Mouse (Mus musculus): ENCODE data around the gene Ncbp1. TPM values are rescaled to one million over a fixed set of nuclear protein-coding genes. Genes with fewer than 3 reads are reported as not detected.
A peak's percentile ranks its signal among the peaks of the same experiment; 100 is the strongest.

The Ncbp1 gene
- polyA plus RNA-seq, 1 experiment from 2014 or later = 76.0 TPM

DNA sequence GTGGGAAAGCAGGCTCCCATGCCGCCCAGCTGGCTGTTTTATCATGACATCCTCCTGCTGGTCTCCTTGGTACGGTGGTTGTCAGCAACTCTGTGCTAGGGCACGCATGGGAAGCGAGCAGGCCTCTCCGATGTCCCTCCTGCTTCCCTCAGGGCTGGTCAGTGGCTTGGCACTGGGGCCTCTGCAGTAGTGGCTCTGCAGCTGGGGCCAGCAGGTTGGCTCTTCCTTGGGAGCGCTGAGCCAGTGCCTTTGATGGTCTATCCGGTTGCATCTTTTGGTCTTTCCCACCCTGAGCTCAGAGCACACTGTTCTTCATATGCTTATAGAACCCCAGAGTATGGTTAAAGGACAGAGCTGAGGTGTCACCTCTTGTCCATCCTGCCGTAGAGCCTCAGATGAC, 28.3 kb upstream of the Ncbp1 start:
- H3K9ac ChIP-seq = no peak overlapping the region
- ATAC-seq (replicated peaks) = no peak
- H3K27ac ChIP-seq = no peak overlapping the region
- H3K27me3 ChIP-seq (replicated peaks) = no peaks in the 10 kb centered on the region
- H3K9me3 ChIP-seq = no peaks in the 10 kb centered on the region
- 0 out of 2 replicates have a peak, but pooled peaks cover 5% of the 10 kb centered on the region for H3K36me3 ChIP-seq (replicated peaks)
- no peaks in the 10 kb centered on the region for H3K4me1 ChIP-seq
- 94% methylated on average over 8 of the region's 8 CpGs for WGBS
- H3K4me3 ChIP-seq = no peak overlapping the region
- H3K4me2 ChIP-seq = no peak overlapping the region

DNA sequence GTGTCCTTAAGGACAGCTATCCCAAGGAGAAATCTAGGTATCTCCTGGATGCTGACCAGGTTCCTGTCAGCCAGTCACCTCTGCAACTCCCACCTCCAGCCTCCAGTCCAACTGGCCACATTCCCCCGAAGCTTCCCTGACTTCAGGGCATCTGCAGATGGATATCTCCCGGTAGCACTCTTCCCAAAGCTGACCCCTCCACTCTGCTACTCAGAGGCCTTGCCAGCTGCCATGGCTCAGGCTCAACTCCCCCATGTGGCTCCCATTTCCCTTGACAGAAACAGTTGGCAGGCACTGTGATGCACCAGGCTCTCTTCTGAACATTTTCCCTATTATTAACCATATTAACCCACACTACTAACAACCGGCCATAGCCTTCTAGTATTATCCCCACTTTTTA, 27.1 kb upstream of the Ncbp1 start:
- H3K4me3 ChIP-seq = no peak overlapping the region
- 89% methylated on average over 3 of the region's 3 CpGs for WGBS
- H3K9me3 ChIP-seq = no peaks in the 10 kb centered on the region
- no peak for ATAC-seq (replicated peaks)
- no peaks in the 10 kb centered on the region for H3K4me1 ChIP-seq
- H3K27ac ChIP-seq = no peak overlapping the region
- peaks cover 14% of the 10 kb centered on the region for H3K36me3 ChIP-seq (replicated peaks)
- no peak overlapping the region for H3K9ac ChIP-seq
- H3K27me3 ChIP-seq (replicated peaks) = no peaks in the 10 kb centered on the region
- H3K4me2 ChIP-seq = no peak overlapping the region

DNA sequence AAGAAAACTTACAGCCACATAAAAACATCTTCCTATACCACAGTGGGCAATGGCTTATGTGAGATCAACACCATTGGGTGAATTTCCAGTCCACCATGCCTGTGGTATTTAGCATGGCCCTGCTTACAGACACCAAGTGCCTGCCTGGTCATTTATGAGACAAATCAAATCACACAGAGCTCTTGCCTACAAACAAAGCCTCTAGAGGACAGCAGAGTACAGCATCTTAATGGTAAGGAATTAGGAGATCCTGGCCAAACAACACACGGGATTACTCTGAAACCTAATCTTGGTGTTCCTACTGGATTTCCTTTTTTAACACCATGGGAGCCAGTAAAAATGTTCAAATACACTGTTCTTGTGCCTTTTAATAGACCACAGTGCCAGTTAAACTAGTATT, 23.1 kb upstream of the Ncbp1 start:
- H3K4me1 ChIP-seq = no peaks in the 10 kb centered on the region
- no peak for ATAC-seq (replicated peaks)
- H3K4me3 ChIP-seq = no peak overlapping the region
- no peaks in the 10 kb centered on the region for H3K27me3 ChIP-seq (replicated peaks)
- H3K9me3 ChIP-seq = no peaks in the 10 kb centered on the region
- no peak overlapping the region for H3K4me2 ChIP-seq
- WGBS = 75% methylated on average over 1 of the region's 1 CpGs
- H3K27ac ChIP-seq = no peak overlapping the region
- peaks cover 48% of the 10 kb centered on the region for H3K36me3 ChIP-seq (replicated peaks)
- no peak overlapping the region for H3K9ac ChIP-seq

DNA sequence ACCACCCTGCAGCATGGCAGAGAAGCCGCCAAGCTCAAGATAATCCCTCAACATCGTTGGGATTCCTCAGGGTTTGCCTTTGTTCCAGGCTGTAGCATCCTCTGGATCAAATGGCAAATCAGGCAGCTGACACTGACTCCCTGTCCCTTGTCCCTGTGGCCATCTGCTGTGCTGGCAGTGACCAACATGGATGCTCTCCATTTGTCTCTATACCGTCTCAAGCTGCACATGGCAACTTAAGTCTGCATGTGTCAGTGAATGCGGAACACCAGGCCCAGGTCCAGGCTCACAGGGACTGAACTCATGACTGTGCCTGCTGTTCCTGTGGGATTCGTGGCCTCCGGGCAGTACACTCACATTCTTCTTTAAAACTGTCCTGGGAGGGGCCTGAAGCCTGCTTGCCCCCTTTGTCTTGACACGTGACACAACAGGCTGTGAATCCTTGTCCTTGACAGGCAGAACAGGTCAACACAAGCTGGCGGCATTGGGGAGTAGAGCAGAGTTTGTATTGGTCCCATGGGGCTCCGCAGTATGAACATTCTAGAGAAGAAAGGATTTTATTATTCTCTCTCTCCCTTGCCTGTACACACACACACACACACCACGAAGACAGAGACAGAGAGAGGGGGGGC, 21.8 kb upstream of the Ncbp1 start:
- H3K9me3 ChIP-seq = no peaks in the 10 kb centered on the region
- no peak overlapping the region for H3K9ac ChIP-seq
- peaks cover 48% of the 10 kb centered on the region for H3K36me3 ChIP-seq (replicated peaks)
- no peak overlapping the region for H3K4me3 ChIP-seq
- H3K4me2 ChIP-seq = no peak overlapping the region
- no peaks in the 10 kb centered on the region for H3K27me3 ChIP-seq (replicated peaks)
- WGBS = 73% methylated on average over 10 of the region's 10 CpGs
- no peak for ATAC-seq (replicated peaks)
- H3K27ac ChIP-seq = no peak overlapping the region
- H3K4me1 ChIP-seq = no peaks in the 10 kb centered on the region

DNA sequence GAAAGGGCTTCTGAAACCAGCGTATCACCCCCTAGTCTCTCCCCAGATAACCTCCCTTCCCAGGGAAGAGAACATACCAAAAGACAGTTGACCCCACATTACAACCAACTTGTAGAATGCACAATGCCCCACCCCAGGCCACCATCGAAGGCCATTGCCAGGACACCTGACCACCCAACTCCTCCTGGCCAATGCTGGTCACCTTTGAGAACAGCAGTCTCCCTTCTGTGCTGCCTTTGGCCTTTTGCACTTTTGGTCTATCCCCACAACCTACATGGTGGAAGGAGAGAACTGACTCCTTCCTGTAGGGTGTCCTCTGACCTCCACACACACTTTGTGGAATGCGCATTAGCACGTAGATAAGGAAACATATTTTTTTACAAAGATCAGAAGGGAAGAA, 20.9 kb upstream of the Ncbp1 start:
- no peak overlapping the region for H3K4me2 ChIP-seq
- H3K27me3 ChIP-seq (replicated peaks) = no peaks in the 10 kb centered on the region
- H3K27ac ChIP-seq = no peak overlapping the region
- no peaks in the 10 kb centered on the region for H3K4me1 ChIP-seq
- no peaks in the 10 kb centered on the region for H3K9me3 ChIP-seq
- H3K9ac ChIP-seq = no peak overlapping the region
- WGBS = 98% methylated on average over 4 of the region's 4 CpGs
- no peak for ATAC-seq (replicated peaks)
- H3K36me3 ChIP-seq (replicated peaks) = peaks cover 55% of the 10 kb centered on the region
- no peak overlapping the region for H3K4me3 ChIP-seq

DNA sequence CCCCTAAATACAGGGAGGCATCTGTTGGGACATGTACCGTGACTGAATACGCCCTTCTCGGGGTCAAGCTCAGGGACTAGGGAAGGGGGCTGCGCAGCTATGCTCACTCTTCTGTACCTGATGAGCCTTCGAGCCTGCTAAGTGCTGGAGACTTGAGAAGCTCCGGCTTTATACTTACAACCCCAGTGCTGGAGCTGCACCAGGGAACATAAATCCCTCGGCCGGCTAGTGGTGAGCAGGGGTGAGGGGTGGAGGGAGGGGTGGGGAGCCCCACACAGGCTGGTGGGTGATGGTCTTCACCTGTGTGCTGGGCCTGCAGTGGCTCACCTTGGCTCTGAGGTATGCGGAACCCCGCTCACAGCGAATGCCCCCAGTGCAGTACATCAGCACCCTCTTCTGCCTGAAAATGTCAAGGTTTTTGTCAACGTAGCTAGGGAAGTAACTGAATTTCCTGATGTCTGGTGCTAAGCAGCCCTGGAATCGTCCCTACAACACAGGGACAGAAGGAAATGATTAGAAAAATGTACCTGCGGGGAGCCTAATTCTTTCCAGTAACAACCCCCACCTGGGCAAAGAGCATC, 18.8 kb upstream of the Ncbp1 start:
- H3K9me3 ChIP-seq = no peaks in the 10 kb centered on the region
- no peaks in the 10 kb centered on the region for H3K27me3 ChIP-seq (replicated peaks)
- WGBS = 95% methylated on average over 14 of the region's 14 CpGs
- no peak overlapping the region for H3K27ac ChIP-seq
- no peaks in the 10 kb centered on the region for H3K4me1 ChIP-seq
- peaks cover 66% of the 10 kb centered on the region for H3K36me3 ChIP-seq (replicated peaks)
- ATAC-seq (replicated peaks) = no peak
- H3K4me3 ChIP-seq = no peak overlapping the region
- no peak overlapping the region for H3K9ac ChIP-seq
- H3K4me2 ChIP-seq = no peak overlapping the region

DNA sequence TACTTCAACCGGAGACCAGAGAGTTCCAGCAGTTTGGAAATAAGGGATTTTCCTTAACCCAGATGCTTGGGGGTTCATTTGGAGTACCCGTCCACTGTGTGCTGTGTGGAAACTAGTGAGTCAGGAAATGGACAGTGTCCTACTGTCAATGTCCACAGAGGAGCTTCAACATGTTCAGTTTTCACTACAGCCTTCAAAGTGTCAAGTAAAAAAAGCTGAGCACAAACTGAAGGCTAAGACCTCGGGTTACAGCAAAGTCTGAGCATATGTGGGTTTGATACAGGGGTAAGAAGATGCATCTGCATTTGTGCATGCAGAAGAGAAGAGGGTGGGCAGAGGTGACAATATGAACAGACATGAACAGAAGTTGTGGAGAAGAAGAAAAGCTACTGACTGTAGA, 17.6 kb upstream of the Ncbp1 start:
- Histone ChIP-seq H3K4me1 (no peaks in the 10 kb centered on the region), H3K4me2 (no peak overlapping the region), H3K9me3 (no peaks in the 10 kb centered on the region), H3K4me3 (no peak overlapping the region), H3K36me3 (replicated peaks) (peaks cover 61% of the 10 kb centered on the region), H3K27ac (no peak overlapping the region), H3K27me3 (replicated peaks) (no peaks in the 10 kb centered on the region), H3K9ac (no peak overlapping the region)
- WGBS = 91% methylated on average over 3 of the region's 3 CpGs
- no peak for ATAC-seq (replicated peaks)

DNA sequence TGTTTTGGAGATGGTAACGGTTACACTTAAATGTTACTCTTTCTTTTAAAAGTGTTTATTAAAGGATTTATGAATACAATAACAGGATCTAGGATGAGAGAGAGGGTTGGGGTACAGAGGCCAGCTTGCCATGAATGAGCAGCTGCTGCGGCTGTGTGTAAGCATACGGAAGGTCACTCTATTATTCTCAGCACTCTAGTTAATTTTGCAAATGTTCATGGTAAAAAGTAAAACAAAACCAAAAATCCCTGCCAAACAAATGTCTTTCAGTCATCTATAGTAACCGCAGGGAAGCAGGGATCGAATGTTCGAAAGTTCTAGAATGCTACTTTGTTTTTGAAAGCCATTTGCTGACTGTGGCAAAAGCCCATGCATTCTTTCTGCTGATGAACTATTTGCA, 15.1 kb upstream of the Ncbp1 start:
- Histone ChIP-seq H3K27ac (no peak overlapping the region), H3K9me3 (no peaks in the 10 kb centered on the region), H3K4me3 (no peak overlapping the region), H3K4me1 (no peaks in the 10 kb centered on the region), H3K4me2 (no peak overlapping the region), H3K9ac (no peak overlapping the region), H3K27me3 (replicated peaks) (no peaks in the 10 kb centered on the region), H3K36me3 (replicated peaks) (peaks cover 46% of the 10 kb centered on the region)
- WGBS = 95% methylated on average over 6 of the region's 6 CpGs
- ATAC-seq (replicated peaks) = no peak

DNA sequence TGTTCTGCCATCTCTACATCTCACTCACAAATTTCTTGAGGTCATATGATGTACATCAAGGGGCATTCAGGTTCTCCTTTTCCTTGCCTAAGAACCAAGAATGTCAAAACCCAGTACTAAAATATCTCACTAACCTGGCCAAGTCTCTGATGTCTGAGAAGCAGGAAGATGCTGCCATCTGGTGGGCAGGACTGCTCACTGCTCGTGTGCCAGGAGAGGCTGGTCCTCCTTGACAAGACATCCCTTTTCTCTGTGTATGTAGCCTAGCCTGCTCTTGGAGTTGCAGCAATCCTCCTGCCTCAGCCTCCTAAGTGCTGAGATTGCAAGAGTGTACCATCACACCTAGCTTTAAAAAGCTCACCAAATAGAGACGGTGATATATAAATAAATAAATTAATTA, 11.9 kb upstream of the Ncbp1 start:
- Histone ChIP-seq H3K27me3 (replicated peaks) (no peaks in the 10 kb centered on the region), H3K9ac (no peak overlapping the region; the same call in 1 of the 2 replicates), H3K9me3 (no peaks in the 10 kb centered on the region), H3K4me2 (no peak overlapping the region), H3K4me3 (no peak overlapping the region), H3K36me3 (replicated peaks) (peaks cover 38% of the 10 kb centered on the region; the same call in 1 of the 2 replicates), H3K27ac (no peak overlapping the region), H3K4me1 (no peaks in the 10 kb centered on the region)
- 50% methylated on average over 2 of the region's 2 CpGs for WGBS
- ATAC-seq (replicated peaks) = 0 out of 2 replicates have a peak, but pooled peaks have one; percentile 54

DNA sequence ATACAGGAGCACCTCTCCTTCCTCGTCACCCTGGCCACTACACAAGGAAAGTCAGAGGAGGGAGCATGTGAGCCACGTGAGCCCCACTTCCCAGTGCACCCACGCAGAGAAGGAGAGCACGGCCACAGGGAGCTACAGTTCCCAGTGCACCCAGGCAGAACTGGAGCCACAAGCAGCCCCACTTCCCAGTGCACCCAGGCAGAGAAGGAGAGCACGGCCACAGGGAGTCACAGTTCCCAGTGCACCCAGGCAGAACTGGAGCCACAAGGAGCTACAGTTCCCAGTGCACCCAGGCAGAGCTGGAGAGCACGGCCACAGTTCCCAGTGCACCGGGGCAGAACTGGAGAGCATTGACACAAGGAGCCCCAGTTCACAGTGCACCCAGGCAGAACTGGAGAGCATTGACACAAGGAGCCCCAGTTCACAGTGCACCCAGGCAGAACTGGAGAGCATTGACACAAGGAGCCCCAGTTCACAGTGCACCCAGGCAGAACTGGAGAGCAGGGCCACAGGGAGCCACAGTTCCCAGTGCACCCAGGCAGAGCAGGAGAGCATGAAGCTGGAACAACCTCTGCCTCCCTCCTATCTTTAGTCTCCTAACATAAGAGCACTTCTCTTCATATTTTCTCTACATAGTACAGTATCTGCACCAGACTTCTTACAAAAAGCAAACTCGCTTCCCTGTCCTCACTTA, 9.0 kb upstream of the Ncbp1 start:
- no peak overlapping the region for H3K9ac ChIP-seq
- H3K27ac ChIP-seq = no peak overlapping the region
- no peak overlapping the region for H3K4me2 ChIP-seq
- H3K36me3 ChIP-seq (replicated peaks) = peaks cover 26% of the 10 kb centered on the region
- ATAC-seq (replicated peaks) = no peak
- 83% methylated on average over 8 of the region's 8 CpGs for WGBS
- no peaks in the 10 kb centered on the region for H3K9me3 ChIP-seq
- H3K4me3 ChIP-seq = no peak overlapping the region
- no peaks in the 10 kb centered on the region; the same call in 1 of the 2 replicates for H3K4me1 ChIP-seq
- H3K27me3 ChIP-seq (replicated peaks) = no peaks in the 10 kb centered on the region

DNA sequence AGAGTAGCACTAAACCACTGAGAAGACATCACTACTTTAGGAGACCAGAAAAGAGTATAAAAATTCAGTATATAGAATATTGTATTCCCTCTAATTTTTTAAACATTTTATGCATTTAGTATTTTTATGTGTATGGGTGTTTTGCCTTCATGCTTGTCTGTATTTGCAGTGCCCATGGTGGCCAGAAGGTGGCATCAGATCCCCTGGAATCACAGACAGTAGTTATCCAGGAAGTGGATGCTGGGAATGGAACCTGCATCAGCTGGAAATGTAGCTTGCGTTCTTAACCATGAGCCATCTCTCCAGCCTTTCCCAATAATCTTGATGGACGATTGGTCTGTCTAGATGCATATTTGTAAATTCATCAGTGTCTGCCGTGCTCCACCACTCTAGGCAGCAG, 8.2 kb upstream of the Ncbp1 start:
- no peak overlapping the region for H3K4me3 ChIP-seq

DNA sequence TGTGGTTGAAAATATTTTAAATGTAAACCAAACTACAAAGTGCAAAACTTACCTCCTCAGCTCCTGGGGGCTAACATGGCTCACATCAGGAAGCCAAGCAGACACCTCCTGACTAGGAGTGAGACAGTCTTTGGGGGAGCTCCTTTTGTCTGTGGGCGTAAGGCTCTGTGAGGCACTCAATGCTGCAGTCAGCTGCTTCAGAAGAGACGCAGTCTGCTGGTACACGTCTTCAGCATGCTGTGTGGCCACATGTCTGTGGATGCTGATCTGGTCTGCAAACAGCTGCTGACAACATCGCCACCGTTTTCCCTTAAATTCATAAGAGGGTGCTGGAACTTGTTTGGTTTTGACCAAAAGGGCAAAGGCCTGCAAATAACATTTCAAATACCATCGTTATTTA, 6.6 kb upstream of the Ncbp1 start:
- no peak overlapping the region for H3K4me3 ChIP-seq
- WGBS = 86% methylated on average over 6 of the region's 6 CpGs
- H3K36me3 ChIP-seq (replicated peaks) = peaks cover 29% of the 10 kb centered on the region
- H3K9me3 ChIP-seq = no peaks in the 10 kb centered on the region
- H3K27ac ChIP-seq = no peak overlapping the region
- H3K4me1 ChIP-seq = peaks cover 7% of the 10 kb centered on the region
- no peak for ATAC-seq (replicated peaks)
- no peak overlapping the region for H3K9ac ChIP-seq
- no peak overlapping the region for H3K4me2 ChIP-seq
- no peaks in the 10 kb centered on the region for H3K27me3 ChIP-seq (replicated peaks)

More for the DNA sequence above, 8.2 kb upstream of the Ncbp1 start:
- Histone ChIP-seq H3K27ac (no peak overlapping the region), H3K9me3 (no peaks in the 10 kb centered on the region), H3K4me2 (no peak overlapping the region), H3K4me1 (no peaks in the 10 kb centered on the region; the same call in 1 of the 2 replicates), H3K36me3 (replicated peaks) (peaks cover 29% of the 10 kb centered on the region), H3K27me3 (replicated peaks) (no peaks in the 10 kb centered on the region), H3K9ac (no peak overlapping the region)
- WGBS = 73% methylated on average over 3 of the region's 3 CpGs
- ATAC-seq (replicated peaks) = no peak
